Mouse (Mus musculus) heart, adult 8-10 months (tissue): ENCODE measurements at regions not wholly inside any gene's neighbourhood (a gene's known extent, or its start where the extent isn't known, plus 50 kb on each side); places are given as distances from the start of the nearest gene placed in this dataset.
A peak's percentile ranks its signal among the peaks of the same experiment; 100 is the strongest.
"Not testable (repeated sequence)": the region's sequence is repeated elsewhere in the genome, so short reads cannot be mapped to it uniquely, and the experiment has no call there.

ENCODE experiments used
- DNase-seq: peaks from one replicate; pipeline ENCODE4 v3.0.0; 2022; ENCODE audit warnings: low spot score

GRCm38 (mm10) chr10:66641966-66642365 is 454.0 kb upstream of the Jmjd1c start:
- no peak for DNase-seq

GRCm38 (mm10) chr10:66643160-66643559 is 452.8 kb upstream of the Jmjd1c start:
- DNase-seq: no peak

GRCm38 (mm10) chr10:66657520-66657919 is 438.4 kb upstream of the Jmjd1c start:
- no peak for DNase-seq

GRCm38 (mm10) chr10:66683160-66683559 is 412.8 kb upstream of the Jmjd1c start:
- no peak for DNase-seq

GRCm38 (mm10) chr10:66689196-66689595 is 406.7 kb upstream of the Jmjd1c start:
- peak; percentile 33 for DNase-seq

- no peak for DNase-seq
Observed at GRCm38 (mm10) chr10:66694549-66695285, 401.2 kb upstream of the Jmjd1c start.

- not testable (repeated sequence) for DNase-seq
Observed at GRCm38 (mm10) chr10:66714926-66715325, 381.0 kb upstream of the Jmjd1c start.

- no peak for DNase-seq
Observed at GRCm38 (mm10) chr10:66717909-66718308, 378.0 kb upstream of the Jmjd1c start.

GRCm38 (mm10) chr10:66719796-66720195 is 376.1 kb upstream of the Jmjd1c start:
- no peak for DNase-seq

- no peak for DNase-seq
Observed at GRCm38 (mm10) chr10:66733631-66734030, 362.3 kb upstream of the Jmjd1c start.

- DNase-seq: no peak
Observed at GRCm38 (mm10) chr10:66734853-66735252, 361.1 kb upstream of the Jmjd1c start.

- DNase-seq: no peak
Observed at GRCm38 (mm10) chr10:66739017-66739416, 356.9 kb upstream of the Jmjd1c start.

- peak; percentile 19 for DNase-seq
Observed at GRCm38 (mm10) chr10:66741819-66742218, 354.1 kb upstream of the Jmjd1c start.

- no peak for DNase-seq
Observed at GRCm38 (mm10) chr10:66743254-66743653, 352.7 kb upstream of the Jmjd1c start.

- DNase-seq: no peak
Observed at GRCm38 (mm10) chr10:66745871-66746270, 350.1 kb upstream of the Jmjd1c start.

- no peak for DNase-seq
Observed at GRCm38 (mm10) chr10:66752237-66752810, 343.6 kb upstream of the Jmjd1c start.

GRCm38 (mm10) chr10:66756866-66757265 is 339.1 kb upstream of the Jmjd1c start:
- DNase-seq: no peak

GRCm38 (mm10) chr10:66770161-66771030 is 325.5 kb upstream of the Jmjd1c start:
- DNase-seq: no peak

- DNase-seq: no peak
Observed at GRCm38 (mm10) chr10:66780335-66781170, 315.4 kb upstream of the Jmjd1c start.

GRCm38 (mm10) chr10:66781171-66781510 is 314.8 kb upstream of the Jmjd1c start:
- no peak for DNase-seq

- no peak for DNase-seq
Observed at GRCm38 (mm10) chr10:66782025-66782424, 313.9 kb upstream of the Jmjd1c start.

- no peak for DNase-seq
Observed at GRCm38 (mm10) chr10:66787812-66788211, 308.1 kb upstream of the Jmjd1c start.
